Mouse (Mus musculus) G1E (cell line): ENCODE results near the gene Scn3b.

Experiments used
- CTCF ChIP-seq: IDR thresholded peaks from 2 replicates; pipeline ENCODE4 v1.5.1; 2012; ENCODE audit warnings: low read depth, low read length, inconsistent platforms, mixed read lengths
- GATA1 ChIP-seq: IDR thresholded peaks from 2 replicates; pipeline ENCODE4 v1.6.1; 2012; ENCODE audit warnings: borderline replicate concordance, low read length, inconsistent platforms, mixed read lengths
- POLR2AphosphoS5 ChIP-seq: IDR thresholded peaks from 2 replicates; pipeline ENCODE4 v1.6.1; 2012; ENCODE audit warnings: low read depth, low read length, inconsistent platforms; ENCODE audit not compliant: insufficient replicate concordance
- TAL1 ChIP-seq: conservative IDR thresholded peaks from 2 replicates; pipeline ENCODE4 v1.6.1; 2012; ENCODE audit warnings: low read depth, low read length, inconsistent platforms, mixed read lengths

DNA sequence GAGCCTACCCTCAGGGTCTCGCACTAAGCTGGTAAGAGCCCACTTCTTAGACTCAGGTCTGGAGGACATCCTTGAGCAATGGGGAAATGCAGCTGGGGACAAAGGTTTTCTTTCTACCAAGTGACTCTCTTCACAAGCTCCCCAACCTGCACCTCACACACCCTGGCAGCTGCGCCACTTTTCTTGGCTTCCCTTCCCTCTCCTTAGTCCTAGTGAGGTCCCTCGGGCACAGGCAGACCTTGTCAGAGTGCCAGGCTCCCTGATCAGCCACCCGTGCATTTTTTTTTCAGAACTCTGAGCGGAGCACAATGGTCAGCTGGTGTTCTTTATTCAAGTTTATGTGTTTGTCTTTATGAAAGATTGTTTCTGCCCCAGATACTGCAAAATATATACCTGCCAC lies 67.7 kb downstream of the Scn3b start:
- no peak for TF ChIP-seq CTCF
- TF ChIP-seq TAL1 = no peak
- no peak for TF ChIP-seq POLR2AphosphoS5
- TF ChIP-seq GATA1 = no peak
